Mouse (Mus musculus) limb, embryonic 10.5 days (tissue): ENCODE results near the gene Map1b. TPM values are rescaled to one million over a fixed set of nuclear protein-coding genes. Genes with fewer than 3 reads are reported as not detected.
A peak's percentile ranks its signal among the peaks of the same experiment; 100 is the strongest.

Experiments used
- DNase-seq: peaks from one replicate; pipeline ENCODE4 v3.0.0-alpha.2; 2017; ENCODE audit warnings: low spot score
- H3K27ac ChIP-seq: fragments of 300-500 bp; sonication (generic); 2 replicates; pipeline ENCODE4 v1.5.1; 2016; ENCODE audit warnings: mild to moderate bottlenecking
- H3K27me3 ChIP-seq: fragments of 300-500 bp; sonication (generic); 2 replicates; pipeline ENCODE4 v1.6.1; 2016; ENCODE audit warnings: low read depth, mild to moderate bottlenecking; ENCODE audit not compliant: poor library complexity, severe bottlenecking
- H3K36me3 ChIP-seq: fragments of 300-500 bp; sonication (generic); 2 replicates; pipeline ENCODE4 v1.6.1; 2016; ENCODE audit warnings: mild to moderate bottlenecking, moderate library complexity
- H3K4me1 ChIP-seq: fragments of 300-500 bp; sonication (generic); 2 replicates; pipeline ENCODE4 v1.6.1; 2016
- H3K4me3 ChIP-seq: fragments of 300-500 bp; sonication (generic); 2 replicates; pipeline ENCODE4 v1.5.1; 2016; ENCODE audit warnings: mild to moderate bottlenecking, moderate library complexity
- H3K9me3 ChIP-seq: fragments of 300-500 bp; sonication (generic); replicated peaks from 2 replicates; pipeline ENCODE4 v1.6.1; 2016; ENCODE audit warnings: mild to moderate bottlenecking
- WGBS: fragments of 180-500 bp; shearing (Covaris S2); methylation state at CpG from one replicate; pipeline ENCODE4 v1.1.7; 2016; 5-methylcytosine and 5-hydroxymethylcytosine counted together
- polyA plus RNA-seq: library from polyadenylated mRNA; unstranded; fragments of >200 nt; fragmentation: Nextera tagmentation; extraction: Ambion mirVana; gene quantifications from 2 replicates; pipeline ENCODE4 v1.2.1, GENCODE M21; 2016

Gene Map1b
- polyA plus RNA-seq, 1 experiment from 2014 or later = 60.1 TPM

DNA sequence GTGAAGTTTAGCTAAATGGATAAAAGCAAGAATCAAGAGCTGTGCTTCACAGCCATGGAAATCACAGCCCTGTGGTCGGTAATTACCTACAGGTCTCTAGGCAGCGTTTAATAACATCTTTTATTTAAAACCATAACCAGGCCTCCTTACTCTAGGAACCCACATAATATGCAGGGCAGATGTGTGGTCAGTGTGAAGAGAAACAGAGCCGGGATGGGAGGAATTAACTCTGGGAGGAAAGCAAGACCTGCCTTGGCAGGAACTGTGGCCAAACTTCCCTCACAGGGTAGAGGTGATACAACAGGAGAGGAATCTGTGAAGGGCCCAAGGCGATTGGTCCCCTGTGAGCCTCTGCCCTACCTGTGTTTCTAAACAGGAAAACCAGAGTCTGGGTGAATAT, 66.8 kb downstream of the Map1b start:
- Histone ChIP-seq H3K4me3 (no peak overlapping the region), H3K36me3 (no peaks in the 10 kb centered on the region), H3K27me3 (no peaks in the 10 kb centered on the region), H3K4me1 (peaks cover 29% of the 10 kb centered on the region), H3K27ac (peak overlapping the region; percentile 36; the same call in 1 of the 2 replicates), H3K9me3 (no peaks in the 10 kb centered on the region)
- DNase-seq = no peak
- WGBS = 80% methylated on average over 4 of the region's 4 CpGs

DNA sequence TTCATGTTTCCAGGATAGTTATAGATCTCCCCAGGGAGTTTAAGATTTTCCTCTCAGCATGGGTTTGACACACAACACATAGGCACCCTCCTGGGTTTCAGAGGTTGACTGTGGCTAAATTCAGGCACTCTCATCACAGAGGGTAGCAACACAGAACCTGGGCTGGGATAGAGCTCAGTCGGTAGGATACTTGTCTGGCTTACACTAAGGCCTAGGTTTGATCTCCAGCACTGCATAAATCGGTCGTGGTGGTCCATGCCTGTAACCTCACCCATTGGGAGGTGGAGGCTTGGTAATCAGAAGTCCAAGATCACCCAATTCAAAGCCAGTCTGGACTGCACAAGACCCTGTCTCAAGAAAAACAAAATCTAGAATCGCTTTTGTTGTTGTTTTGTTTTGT, 68.1 kb downstream of the Map1b start:
- no peaks in the 10 kb centered on the region for H3K36me3 ChIP-seq

DNA sequence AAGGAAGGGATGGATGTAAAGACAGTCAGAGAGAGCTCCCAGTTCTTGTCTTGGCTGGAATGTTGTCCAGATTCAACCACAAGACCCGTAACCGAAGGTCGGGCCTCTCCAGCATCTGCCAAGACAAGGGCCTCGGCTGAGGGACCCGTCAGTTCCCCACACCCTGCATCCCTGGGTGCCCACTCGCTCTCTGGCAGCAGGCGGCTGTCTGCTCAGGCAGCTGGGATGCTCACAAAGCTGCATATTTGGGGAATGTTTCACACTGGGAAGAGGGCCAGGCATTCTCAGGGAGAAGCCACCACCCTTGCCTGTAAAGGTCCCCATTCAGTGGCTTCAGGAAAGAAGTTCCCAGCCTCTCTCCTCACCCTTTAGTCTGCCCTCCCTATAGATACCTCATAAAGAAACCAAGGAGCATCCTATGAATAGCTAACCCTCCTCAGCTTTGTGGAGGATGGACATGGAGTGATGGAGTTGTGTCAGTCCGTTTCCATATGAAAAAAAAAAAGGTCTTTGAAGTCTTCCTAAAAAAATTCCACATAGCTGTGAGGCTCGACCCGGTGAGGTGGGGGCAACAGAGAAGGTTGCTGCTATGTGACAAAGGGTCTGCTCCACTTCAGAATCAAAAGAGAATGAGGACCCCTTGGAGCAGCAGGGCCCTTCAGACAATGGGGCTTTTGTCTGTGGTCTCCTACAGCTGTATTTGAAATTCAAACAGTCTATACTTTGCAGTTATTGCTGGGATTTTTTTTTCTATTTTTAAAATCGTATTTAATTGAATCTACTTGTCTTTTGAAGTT, 68.7 kb downstream of the Map1b start:
- Histone ChIP-seq H3K9me3 (no peaks in the 10 kb centered on the region), H3K27ac (peak overlapping the region; percentile 58; the same call in 1 of the 2 replicates), H3K27me3 (no peaks in the 10 kb centered on the region), H3K4me3 (no peak overlapping the region), H3K36me3 (no peaks in the 10 kb centered on the region), H3K4me1 (peaks cover 43% of the 10 kb centered on the region)
- WGBS = 75% methylated on average over 11 of the region's 11 CpGs
- DNase-seq = no peak

More for the DNA sequence above, 68.1 kb downstream of the Map1b start:
- Histone ChIP-seq H3K27me3 (no peaks in the 10 kb centered on the region), H3K4me1 (peaks cover 39% of the 10 kb centered on the region), H3K27ac (no peak overlapping the region), H3K4me3 (no peak overlapping the region), H3K9me3 (no peaks in the 10 kb centered on the region)
- no peak for DNase-seq
- 71% methylated on average over 4 of the region's 4 CpGs for WGBS

DNA sequence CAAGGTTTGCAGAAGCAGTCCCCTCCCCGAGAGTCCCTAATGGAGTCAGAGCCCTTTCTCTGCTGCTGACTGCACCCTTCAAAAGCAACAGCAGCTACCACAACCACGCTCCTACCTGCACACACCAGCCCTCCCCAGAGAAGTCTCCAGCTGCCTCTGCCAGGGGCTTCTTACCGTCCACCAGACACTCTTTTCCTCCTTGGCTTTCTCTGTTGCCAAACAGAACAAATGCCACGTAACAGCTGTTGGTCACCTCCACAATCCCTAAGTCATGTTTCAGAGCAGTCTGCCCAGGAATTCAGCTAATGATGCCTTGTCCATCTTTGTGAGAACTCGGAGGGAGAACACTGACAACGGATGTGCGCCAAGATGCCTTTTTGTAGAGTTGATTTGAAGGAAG, 69.3 kb downstream of the Map1b start:
- no peaks in the 10 kb centered on the region for H3K36me3 ChIP-seq
- no peak overlapping the region for H3K4me3 ChIP-seq
- H3K9me3 ChIP-seq = no peaks in the 10 kb centered on the region
- H3K27ac ChIP-seq = peak overlapping the region; percentile 58; the same call in 1 of the 2 replicates
- WGBS = 79% methylated on average over 7 of the region's 7 CpGs
- no peak for DNase-seq
- no peaks in the 10 kb centered on the region for H3K27me3 ChIP-seq
- H3K4me1 ChIP-seq = peaks cover 49% of the 10 kb centered on the region

- H3K4me1 ChIP-seq = peaks cover 57% of the 10 kb centered on the region
- H3K27ac ChIP-seq = peak overlapping the region; percentile 75
- DNase-seq = peak; percentile 64
- no peaks in the 10 kb centered on the region for H3K27me3 ChIP-seq
- peaks cover 11% of the 10 kb centered on the region for H3K36me3 ChIP-seq
- H3K4me3 ChIP-seq = peak overlapping the region; percentile 6; the same call in 1 of the 2 replicates
- no peaks in the 10 kb centered on the region for H3K9me3 ChIP-seq
- WGBS = 2% methylated on average over 6 of the region's 6 CpGs
Observed at GRCm38 (mm10) chr13:99444880-99445279, 71.5 kb downstream of the Map1b start.

GRCm38 (mm10) chr13:99444431-99444871, 71.9 kb downstream of the Map1b start:
- DNase-seq = no peak
- WGBS = 10% methylated on average over 10 of the region's 10 CpGs
- Histone ChIP-seq H3K27me3 (no peaks in the 10 kb centered on the region), H3K4me1 (peaks cover 53% of the 10 kb centered on the region), H3K27ac (peak overlapping the region; percentile 75), H3K36me3 (peaks cover 15% of the 10 kb centered on the region), H3K4me3 (peak overlapping the region; percentile 6; the same call in 1 of the 2 replicates), H3K9me3 (no peaks in the 10 kb centered on the region)

GRCm38 (mm10) chr13:99443484-99444175, 72.7 kb downstream of the Map1b start:
- 88% methylated on average over 7 of the region's 7 CpGs for WGBS

DNA sequence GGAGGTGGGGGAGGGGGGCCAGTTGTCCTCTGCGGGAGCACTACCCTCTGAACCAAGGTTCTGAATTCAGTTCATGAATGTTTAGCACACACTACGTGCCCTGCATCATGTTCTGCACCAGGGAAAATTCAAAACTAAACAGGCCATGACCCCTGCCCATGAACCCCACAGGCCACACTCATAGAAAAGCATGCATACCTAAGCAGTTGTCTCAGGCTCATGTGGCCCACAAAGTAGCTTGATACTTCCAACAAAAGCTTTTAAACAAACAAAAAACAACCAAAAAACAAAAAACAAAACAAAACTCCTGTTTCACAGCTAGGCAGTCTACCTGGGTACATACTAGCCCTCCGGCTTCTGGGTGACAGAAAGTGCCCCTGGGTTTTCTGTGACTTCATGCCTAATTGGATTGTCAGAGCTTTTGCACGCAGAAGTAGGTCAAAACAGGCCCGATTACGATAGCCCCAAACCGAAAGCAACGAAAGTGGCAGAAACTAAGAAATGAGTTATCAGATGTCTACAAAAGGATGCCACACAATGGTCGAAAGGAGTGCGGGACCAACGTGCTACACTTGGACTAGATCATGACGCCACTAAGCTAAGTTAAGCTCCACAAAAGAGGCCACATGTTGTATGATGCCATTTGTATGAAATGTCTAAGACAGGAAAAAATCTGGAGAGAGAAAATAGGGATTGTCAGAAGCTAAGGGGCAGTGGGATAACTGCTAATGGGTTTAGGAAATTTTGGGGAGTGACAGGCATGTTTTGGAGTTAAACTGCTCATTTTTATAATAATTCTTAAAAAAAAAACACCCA, 73.7 kb downstream of the Map1b start:
- no peaks in the 10 kb centered on the region for H3K27me3 ChIP-seq
- no peak for DNase-seq
- H3K27ac ChIP-seq = peak overlapping the region; percentile 72
- H3K4me3 ChIP-seq = no peak overlapping the region
- H3K4me1 ChIP-seq = peaks cover 49% of the 10 kb centered on the region
- H3K9me3 ChIP-seq = no peaks in the 10 kb centered on the region
- WGBS = 84% methylated on average over 12 of the region's 12 CpGs
- peaks cover 18% of the 10 kb centered on the region for H3K36me3 ChIP-seq

More at GRCm38 (mm10) chr13:99443484-99444175, 72.7 kb downstream of the Map1b start:
- Histone ChIP-seq H3K27me3 (no peaks in the 10 kb centered on the region), H3K4me3 (no peak overlapping the region), H3K9me3 (no peaks in the 10 kb centered on the region), H3K4me1 (peaks cover 49% of the 10 kb centered on the region), H3K27ac (peak overlapping the region; percentile 75; the same call in 1 of the 2 replicates), H3K36me3 (peaks cover 18% of the 10 kb centered on the region)
- DNase-seq = no peak

GRCm38 (mm10) chr13:99441700-99442433, 74.5 kb downstream of the Map1b start:
- H3K27me3 ChIP-seq = no peaks in the 10 kb centered on the region
- peak; percentile 41 for DNase-seq
- no peaks in the 10 kb centered on the region for H3K9me3 ChIP-seq
- no peak overlapping the region for H3K4me3 ChIP-seq
- peaks cover 41% of the 10 kb centered on the region for H3K4me1 ChIP-seq
- 58% methylated on average over 18 of the region's 18 CpGs for WGBS
- H3K36me3 ChIP-seq = peaks cover 25% of the 10 kb centered on the region
- peak overlapping the region; percentile 72 for H3K27ac ChIP-seq

- DNase-seq = no peak
- H3K27ac ChIP-seq = no peak overlapping the region
- no peaks in the 10 kb centered on the region for H3K27me3 ChIP-seq
- no peak overlapping the region for H3K4me3 ChIP-seq
- H3K9me3 ChIP-seq = no peaks in the 10 kb centered on the region
- H3K36me3 ChIP-seq = peaks cover 30% of the 10 kb centered on the region
- peaks cover 36% of the 10 kb centered on the region for H3K4me1 ChIP-seq
- 99% methylated on average over 2 of the region's 2 CpGs for WGBS
Observed at GRCm38 (mm10) chr13:99440228-99440627, 76.1 kb downstream of the Map1b start.

DNA sequence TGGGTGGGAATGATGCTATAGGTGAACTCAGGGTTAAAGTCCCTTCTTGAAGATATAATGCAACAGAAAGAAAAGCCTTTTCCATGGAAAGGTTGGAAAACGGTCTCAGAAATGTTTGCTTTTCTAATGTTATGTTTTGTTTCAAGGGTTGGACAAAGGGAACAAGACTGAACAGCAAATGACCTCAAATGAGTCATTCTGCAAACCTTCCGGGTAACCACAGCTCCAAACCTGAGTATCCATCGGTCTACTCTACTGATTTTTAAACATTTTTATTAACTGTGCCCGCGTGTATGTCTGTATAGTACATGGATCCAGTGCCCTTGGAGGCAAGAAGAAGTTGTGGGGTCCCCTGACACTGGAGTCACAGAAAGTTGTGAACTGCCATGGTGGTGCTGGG, 77.0 kb downstream of the Map1b start:
- H3K27ac ChIP-seq = no peak overlapping the region
- WGBS = 97% methylated on average over 5 of the region's 5 CpGs
- no peaks in the 10 kb centered on the region for H3K9me3 ChIP-seq
- H3K27me3 ChIP-seq = no peaks in the 10 kb centered on the region
- H3K4me3 ChIP-seq = no peak overlapping the region
- DNase-seq = no peak
- peaks cover 28% of the 10 kb centered on the region for H3K4me1 ChIP-seq
- peaks cover 39% of the 10 kb centered on the region for H3K36me3 ChIP-seq

DNA sequence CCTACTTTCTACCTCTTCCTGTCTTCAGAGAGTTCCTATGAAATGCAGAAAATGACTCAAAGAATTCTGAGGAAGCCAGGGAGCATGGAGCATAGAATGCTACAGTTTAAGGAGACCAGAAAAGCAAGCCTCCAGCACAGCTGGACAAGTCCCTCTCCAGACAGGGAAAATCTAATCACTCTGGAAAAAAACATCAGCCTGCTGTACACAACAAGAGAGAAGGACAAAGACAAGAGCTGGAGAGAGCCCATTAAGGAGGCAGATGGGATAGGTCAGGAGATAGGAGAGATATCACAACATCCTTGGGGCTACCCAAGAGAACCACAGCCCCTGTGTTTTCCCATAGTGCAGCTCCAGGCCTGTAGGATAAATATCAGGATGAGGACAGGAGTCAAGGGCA, 79.3 kb downstream of the Map1b start:
- H3K4me1 ChIP-seq = peaks cover 11% of the 10 kb centered on the region
- H3K4me3 ChIP-seq = no peak overlapping the region
- H3K27ac ChIP-seq = no peak overlapping the region
- H3K27me3 ChIP-seq = no peaks in the 10 kb centered on the region
- no peaks in the 10 kb centered on the region for H3K9me3 ChIP-seq
- DNase-seq = no peak
- peaks cover 62% of the 10 kb centered on the region for H3K36me3 ChIP-seq
